Mouse (Mus musculus) heart, adult 2 months (tissue): ENCODE measurements at regions not wholly inside any gene's neighbourhood (a gene's known extent, or its start where the extent isn't known, plus 50 kb on each side); places are given as distances from the start of the nearest gene placed in this dataset.

ENCODE experiments used
- CTCF ChIP-seq: fragments of 200-600 bp; IDR thresholded peaks from 2 replicates; pipeline ENCODE4 v1.8.1; 2022; ENCODE audit warnings: antibody characterized with exemption, mild to moderate bottlenecking, moderate library complexity
- EP300 ChIP-seq: fragments of 200-500 bp; IDR thresholded peaks from 2 replicates; pipeline ENCODE4 v1.6.1; 2011; ENCODE audit warnings: low read depth, low read length, control low read depth; ENCODE audit not compliant: insufficient read depth
- POLR2A ChIP-seq: fragments of 200-500 bp; IDR thresholded peaks from 2 replicates; pipeline ENCODE4 v1.6.1; 2011; ENCODE audit warnings: mild to moderate bottlenecking, low read depth, low read length, control low read depth; ENCODE audit not compliant: insufficient read depth

GRCm38 (mm10) chr15:52928408-52928807 is 956.3 kb upstream of the Gm7489 start:
- TF ChIP-seq POLR2A (no peak), CTCF (no peak), EP300 (no peak)
